Mouse (Mus musculus) bone marrow, adult 2 months (tissue): ENCODE results near the gene Cds2.

Experiments
- CTCF ChIP-seq: fragments of 200-500 bp; IDR thresholded peaks from 2 replicates; pipeline ENCODE4 v1.5.1; 2011; ENCODE audit warnings: low read length, control low read depth; ENCODE audit not compliant: control insufficient read depth, insufficient read depth
- POLR2A ChIP-seq: fragments of 200-500 bp; IDR thresholded peaks from 2 replicates; pipeline ENCODE4 v1.6.1; 2011; ENCODE audit warnings: low read depth, mild to moderate bottlenecking, control low read depth, low read length, borderline replicate concordance; ENCODE audit not compliant: control insufficient read depth

GRCm38 (mm10) chr2:132320516-132320915, 57.6 kb downstream of the Cds2 start:
- TF ChIP-seq CTCF (no peak), POLR2A (no peak)
